Mouse (Mus musculus): ENCODE data around the gene Ggact.
A peak's percentile ranks its signal among the peaks of the same experiment; 100 is the strongest.

The Ggact gene

DNA sequence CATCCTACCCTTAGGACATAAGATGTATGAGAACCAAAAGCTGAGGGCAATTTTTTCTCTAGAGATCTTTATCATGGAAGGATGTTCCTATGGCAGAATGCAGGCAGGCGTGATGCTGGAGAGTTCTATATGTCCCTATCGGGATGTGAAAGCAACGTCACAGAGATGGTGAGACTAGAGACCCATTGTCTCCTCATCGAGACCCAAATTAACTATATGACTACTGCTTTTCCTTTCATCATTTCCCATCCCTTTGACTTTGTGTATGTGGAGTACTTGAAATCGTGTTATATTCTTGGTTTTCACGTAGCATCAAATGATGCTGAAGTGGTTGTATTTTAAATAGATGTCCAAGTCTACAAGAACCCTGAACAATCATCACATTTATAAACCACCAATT lies at the start of gene Ggact:
Gene Ggact, minus strand, starts transcription at position 101 of the 400 bp plus-strand sequence.
- no peak for DNase-seq (ENCODE audit: low read depth)

DNA sequence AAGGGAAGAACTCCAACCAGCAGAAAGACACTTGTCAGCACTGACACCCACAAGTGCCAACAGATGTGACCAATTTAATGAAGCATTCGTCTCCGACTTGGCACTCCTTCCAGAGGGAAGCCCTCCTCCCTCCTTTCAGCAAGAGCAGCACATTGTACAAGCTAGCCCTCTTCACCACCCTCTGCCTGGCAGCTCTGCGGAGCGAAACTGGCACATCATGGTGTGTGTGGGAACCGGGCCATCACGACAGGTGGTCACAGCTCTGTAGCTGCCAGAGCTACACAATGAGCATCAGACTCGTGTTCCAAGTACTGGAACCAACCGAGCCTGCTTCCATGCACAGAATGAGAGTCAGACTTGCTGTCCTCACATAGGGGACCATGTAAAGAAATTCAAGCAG lies 44.4 kb upstream of the Ggact start:
- DNase-seq (ENCODE audit: low read depth) = no peak

DNA sequence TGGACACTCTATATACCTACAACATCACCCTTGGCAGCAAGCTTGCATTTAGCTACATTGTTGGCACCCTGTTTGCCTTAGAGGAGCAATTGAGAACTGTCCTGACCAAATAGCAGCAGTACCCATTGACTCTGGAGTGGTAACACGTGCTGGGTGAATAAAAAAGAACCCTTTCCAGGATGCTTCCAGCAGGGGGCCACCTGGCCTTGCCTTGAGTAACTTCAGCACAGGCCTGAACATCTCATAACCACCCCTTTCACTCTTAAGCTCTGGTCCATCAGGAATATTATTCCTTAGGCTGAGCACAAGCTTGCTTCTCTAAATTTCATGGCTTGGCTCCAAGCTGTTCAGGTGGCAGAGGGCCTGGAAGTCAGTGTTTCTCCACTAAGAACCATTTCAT lies 39.8 kb upstream of the Ggact start:
- DNase-seq (ENCODE audit: low read depth) = peak; percentile 2

DNA sequence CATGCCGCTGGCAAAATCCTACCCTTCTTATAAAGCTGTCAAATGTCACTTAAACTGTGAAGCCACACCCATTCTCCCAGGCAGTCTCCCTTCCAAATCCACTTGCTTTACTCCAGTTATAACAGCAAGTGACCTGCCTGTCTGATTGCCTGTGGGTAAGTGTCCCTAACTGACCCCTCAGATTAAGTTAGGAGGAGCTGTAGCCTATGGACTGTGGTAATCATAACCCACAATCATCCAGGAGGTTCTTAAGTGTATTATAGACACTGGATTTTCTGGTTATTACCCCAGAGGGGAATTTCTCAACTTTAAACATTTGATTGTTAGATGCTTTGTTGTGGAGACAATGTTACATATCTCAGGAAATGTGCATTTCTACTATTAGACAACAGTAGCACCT lies 39.0 kb upstream of the Ggact start:
- no peak for DNase-seq (ENCODE audit: low read depth)

DNA sequence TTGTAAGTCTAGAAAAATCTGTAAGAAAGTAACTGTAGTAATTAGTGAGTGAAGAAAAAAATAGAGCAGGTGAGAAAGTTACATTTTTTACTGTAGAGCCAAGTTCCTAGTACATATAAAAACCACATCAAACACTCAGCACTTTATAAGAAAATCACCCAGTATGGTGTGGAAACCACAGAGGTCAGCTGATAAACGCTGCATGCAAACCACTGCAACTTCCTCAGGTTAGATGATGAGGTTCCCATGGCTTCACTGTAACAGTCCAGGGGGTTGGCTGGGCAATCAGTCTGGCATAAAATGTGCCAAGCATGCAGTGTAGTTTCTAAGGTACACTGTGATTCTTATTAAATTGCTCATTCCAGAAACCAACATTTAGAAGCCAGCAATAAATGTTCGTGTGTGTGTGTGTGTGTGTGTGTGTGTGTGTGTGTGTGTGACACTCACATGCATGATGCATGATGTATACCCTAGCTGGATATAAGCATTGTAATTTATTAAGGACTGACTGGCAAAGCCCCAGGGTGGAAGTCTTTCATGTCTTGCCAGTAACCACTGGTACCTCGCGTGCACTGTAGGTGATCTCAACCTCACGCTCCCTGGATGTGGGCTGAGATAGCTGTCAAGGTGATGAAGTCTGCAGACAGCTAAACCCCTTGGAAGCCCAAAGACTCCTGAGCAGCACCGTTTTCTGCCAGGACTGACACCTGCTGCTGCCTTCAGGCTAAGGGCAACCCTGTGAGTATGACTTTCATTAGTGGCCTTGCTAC lies 38.3 kb upstream of the Ggact start:
- no peak for DNase-seq (ENCODE audit: low read depth)

DNA sequence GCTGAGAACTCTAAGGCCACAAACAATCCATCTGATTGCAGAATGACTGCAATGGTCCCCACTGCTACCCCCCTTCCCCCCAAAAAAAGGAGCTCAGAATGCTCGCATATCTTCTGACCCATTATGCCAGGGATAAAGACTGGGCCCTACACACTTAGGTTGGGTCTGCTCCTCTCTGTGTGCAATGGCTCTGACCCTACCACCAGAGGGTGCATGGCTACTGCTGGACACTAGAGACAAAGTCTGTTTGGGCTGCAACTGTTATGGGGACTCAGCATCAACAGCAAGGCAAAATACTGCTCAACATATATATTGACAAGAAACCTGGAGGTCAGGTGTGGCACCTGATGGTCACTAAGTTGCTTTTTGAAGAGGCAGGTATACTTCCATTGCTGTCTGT lies 37.4 kb upstream of the Ggact start:
- DNase-seq (ENCODE audit: low read depth) = no peak

DNA sequence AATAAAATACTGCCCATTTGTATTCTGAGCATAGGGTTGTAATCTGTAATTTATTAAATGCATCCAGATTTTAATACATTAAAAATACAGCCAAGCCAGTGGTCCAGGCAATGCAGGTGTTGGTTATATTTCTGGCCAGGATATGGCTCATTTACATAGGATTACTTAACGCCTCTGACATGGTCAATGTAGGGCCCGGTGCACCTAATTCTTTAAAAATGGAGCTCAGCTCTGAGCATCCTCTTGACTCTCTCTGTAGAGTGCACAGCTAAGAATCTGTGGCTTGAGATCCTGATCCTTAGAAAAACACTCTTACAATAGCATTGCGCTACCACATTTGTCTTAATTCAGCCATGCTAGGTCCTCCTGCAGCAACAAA lies 29.9 kb upstream of the Ggact start:
- DNase-seq (ENCODE audit: low read depth) = no peak

DNA sequence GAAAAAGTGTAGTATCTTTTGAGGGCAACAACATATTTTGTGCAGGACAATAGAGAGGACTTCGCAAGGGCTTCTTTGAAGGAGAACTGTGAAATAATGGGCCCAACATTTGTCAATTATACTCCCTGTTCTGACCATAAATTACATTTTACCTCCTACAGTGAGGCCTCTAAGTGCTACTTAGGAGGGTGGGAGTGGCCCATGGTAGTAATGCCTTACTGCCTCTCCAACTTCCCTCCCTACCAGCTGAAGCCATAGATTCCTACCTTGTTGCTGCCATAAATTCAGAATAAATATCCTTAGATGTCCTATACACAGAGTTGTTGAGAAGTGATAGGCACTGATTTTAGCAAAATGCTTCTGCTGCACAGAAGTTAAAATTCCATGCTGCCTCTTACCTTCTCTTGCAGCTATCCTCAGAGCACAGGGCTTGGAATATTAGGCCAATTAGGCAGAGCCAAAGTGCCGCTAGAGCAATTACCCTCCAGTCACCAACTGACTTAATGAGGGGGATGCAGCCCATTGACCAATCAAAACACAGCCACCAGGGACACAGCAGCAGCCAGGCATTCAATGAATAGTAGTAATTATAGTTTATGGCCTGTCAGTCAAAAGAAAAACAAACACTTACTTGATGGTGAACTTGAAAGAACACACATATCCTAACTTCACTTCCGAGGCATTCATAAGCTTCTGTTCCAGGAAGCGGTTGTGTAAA lies 29.4 kb upstream of the Ggact start:
- DNase-seq (ENCODE audit: low read depth) = no peak

DNA sequence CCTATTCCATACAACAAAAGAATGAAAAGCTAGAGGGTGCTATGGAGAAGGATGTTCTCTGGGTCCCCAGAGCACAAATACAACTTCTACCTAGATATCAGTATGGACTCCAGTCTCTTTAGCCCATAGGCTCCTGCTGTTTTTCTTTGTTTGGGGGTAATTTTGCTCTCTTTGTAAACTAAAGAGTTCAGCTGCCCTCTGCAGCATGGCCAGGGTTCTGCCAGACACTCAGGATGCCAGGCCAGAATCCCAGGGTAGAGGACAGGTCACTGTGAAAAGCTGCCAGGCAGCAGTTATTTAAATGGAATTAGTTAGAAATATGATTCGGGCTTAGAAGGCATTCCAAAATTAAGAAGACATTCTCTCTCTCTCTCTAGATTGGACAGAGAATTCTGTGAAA lies 22.9 kb upstream of the Ggact start:
- DNase-seq (ENCODE audit: low read depth) = no peak

DNA sequence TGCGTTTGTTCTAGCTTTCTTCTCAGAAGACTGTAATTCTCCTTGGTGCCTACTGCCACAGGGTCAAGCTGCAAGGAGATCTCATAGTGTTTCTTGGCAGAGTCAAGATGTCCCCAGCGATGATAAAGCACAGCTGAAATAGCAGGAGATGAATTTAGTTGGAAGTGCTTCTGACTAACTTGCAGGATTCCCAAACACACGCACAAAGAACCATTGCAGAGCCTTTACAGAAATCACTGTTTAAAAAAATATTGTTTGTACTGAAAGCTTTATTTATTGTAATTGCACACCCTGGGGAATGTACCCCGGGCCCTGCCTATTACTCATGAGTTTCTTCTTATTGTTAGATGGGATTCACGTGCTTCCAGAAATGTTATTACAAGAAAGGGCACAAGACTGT lies 6.5 kb upstream of the Ggact start:
- DNase-seq (ENCODE audit: low read depth) = no peak

DNA sequence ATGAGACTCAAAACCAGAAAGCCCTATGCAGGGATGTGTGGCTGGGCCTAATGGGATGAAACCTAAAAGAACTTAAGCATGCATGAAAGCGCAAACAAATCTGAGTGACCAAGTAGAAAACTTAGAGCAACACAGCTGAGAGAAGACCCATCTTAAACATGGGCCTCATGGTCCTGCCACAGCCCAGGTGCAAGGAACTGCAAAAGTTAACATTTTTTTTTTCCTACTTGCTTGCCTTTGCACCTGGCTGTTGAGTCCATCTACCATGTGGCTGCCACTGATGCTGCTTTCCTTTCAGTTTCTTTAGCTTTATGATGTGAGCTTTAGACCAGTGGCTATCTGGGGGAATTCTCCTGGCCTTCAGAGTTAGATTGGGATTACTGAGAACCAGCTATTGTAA lies 4.1 kb upstream of the Ggact start:
- DNase-seq (ENCODE audit: low read depth) = no peak

DNA sequence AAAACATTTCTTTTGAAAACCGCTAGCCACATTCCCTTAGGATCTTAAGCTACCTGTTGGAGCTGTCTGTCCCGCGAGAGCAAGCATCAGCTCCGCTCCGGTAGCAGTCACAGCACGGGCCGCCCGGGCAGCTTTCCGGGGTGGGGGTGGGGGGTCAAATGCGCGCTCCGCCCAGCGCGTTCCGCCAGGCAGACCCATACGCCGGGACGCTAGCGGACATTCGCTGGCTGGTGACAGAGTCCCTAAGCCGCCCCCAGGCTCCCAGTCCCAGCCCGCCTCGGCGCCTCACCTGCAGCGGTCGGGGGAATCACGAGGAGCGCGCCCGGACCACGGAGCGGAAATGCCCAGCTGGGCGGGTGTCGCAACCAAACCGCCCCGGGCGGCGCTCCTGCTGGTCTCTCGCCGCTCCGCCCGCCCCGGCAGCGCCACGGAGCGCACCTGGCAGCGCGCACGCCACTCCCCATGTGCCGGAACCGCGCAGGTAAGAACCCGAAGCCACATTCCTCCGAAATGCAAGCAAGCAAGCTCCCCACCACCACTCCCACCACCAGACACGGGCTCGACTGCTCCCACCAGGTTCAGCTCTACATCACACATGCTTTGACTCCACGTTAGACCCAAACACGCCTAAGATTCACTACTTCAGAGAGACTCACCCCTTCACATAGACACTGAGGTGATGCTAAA lies 602 bp downstream of the Ggact start:
- peak; percentile 28 for DNase-seq (ENCODE audit: low read depth)

DNA sequence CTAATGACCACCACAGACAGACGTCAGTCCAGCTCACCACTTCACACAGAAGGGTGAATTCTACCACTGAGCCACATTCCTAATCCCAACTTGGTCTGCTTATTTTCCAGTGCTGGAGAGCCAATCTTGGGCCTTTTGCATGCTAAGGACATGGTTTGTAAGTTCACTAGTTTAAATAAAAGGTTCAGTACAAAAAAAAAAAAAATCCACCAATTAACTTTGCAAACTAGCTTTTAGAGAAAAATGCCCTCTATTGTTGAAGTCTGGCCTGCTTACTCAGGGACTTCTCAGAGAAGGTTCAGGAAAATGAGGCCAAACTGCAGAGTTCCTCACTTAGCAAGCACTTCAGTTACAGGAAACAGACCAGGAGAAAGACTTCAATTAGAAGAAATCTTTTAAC lies 1.4 kb downstream of the Ggact start:
- no peak for DNase-seq (ENCODE audit: low read depth)

DNA sequence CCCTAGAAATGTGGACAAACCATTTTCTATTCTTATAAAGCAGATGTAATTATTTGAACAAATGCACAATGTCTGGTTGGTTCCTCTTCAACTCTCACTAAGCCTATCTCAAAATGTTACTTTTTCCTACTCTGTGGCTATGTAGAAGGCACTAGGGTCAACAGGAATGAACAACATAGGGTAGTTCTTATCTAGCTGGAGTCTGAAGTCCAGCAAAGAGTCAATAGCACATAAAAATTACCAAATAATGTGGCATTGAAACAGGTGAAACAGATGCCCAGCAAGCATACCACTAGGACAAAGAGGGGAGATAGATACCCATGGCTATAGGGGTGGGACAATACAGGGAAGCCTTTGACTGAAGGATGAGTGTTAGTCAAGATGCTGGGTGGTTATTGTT lies 2.3 kb downstream of the Ggact start:
- DNase-seq (ENCODE audit: low read depth) = no peak

DNA sequence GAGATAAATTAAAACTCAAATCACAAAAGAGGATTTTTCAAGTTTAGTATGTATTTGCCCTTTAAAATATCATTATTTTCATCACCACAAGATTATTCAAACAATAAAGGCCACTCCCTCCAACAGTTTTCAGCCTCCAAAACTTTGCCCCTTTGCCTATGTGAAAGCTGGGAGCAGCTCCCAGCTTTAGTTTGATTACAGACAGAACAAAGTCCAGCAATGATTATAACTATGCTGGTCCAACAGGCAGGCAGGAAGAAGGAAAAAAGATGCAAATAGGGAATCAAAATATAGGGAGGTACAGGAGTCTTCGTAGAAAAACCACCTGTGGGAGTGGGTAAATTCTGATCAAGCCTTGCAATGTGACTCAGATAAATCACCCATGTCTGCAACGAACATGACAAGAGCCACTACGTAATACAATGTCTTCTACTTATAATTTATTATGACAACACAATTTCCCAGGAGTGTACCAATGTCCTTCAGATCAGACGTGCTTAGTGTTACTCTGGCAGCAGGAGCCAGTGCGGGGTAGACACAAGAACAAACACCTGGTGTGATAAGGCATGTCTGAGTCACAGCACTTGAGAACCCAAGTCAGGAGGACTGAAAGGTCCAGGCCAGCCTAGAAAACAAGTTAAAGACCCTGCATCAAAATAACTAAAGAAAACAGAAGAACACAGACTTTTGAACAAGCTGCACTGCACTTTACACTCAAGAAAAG lies 4.0 kb downstream of the Ggact start:
- no peak for DNase-seq (ENCODE audit: low read depth)

DNA sequence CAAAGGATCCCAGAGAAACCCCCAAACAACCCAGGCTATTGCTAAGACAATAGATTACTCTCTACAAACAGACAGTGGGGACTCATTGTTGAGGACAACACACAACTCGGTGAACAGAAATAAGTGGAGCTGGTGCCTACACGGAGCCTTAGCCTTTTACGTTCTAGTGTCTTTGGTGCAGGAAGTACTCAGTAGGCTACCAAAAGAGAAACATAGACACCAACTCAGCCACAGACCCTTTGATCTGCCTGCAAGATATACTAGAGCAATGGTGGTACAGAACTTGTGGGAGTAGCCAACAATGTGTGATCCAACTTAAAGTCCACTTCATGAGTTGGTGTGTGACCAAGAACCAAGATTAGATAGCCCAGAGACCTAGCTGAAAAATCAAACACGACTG lies 5.5 kb downstream of the Ggact start:
- DNase-seq (ENCODE audit: low read depth) = no peak

DNA sequence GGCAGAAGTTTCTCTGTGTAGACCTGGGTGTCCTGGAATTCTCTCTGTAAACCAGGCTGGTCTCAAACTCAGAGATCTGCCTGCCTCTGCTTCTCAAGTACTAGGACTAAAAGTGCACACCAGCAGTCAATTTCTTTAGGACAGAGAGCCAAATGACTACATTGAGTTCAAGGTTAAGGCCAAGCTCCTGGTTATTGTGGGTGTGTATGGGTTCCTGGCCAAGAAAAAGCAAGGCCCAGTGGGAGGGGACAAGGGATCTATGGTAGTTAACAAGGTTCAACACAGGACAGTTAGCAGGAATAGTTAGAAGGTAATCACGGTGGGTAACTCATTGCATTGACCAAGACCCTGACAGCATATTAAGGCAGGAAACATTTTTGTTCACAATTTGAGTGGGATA lies 8.6 kb downstream of the Ggact start:
- no peak for DNase-seq (ENCODE audit: low read depth)

DNA sequence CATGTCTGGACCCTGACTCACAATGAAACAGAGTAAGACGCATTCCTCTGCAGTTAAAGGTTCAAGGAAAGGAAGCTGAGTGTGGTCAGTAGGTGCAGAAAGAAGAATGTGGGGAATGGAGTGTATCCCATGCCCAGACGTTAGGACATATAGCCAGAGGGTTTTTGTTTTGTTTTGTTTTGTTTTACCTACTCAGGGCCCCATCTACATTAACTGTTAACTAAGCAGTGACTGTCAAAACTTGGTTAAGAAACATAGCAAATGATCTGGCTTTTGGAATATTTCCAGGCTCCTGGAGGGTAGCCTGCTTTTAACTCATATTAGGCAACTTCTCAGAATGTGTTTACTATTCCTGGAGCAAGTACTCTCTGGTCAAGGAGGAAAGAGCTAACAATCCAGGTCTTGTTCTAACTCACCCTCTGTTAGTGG lies 9.6 kb downstream of the Ggact start:
- DNase-seq (ENCODE audit: low read depth) = no peak

DNA sequence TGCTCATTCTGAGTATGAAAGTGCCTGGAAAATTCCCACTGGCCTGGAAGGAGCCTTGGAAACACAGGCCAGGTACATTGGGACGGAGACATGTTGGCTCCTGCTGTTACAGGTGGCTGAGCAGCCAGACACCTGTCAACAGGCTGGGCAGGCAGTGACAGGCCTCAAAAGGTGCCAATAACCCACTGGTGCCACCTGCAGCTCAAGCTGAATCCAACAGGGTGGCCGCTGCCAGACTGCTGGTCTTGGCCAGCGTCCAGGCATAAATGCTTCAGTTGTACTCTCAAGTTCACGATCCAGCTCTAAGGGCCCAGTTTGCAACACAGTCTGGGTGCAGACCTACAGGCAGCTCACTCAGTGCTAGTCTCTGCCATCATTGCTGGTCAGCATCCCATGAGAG lies 10.7 kb downstream of the Ggact start:
- DNase-seq (ENCODE audit: low read depth) = no peak

DNA sequence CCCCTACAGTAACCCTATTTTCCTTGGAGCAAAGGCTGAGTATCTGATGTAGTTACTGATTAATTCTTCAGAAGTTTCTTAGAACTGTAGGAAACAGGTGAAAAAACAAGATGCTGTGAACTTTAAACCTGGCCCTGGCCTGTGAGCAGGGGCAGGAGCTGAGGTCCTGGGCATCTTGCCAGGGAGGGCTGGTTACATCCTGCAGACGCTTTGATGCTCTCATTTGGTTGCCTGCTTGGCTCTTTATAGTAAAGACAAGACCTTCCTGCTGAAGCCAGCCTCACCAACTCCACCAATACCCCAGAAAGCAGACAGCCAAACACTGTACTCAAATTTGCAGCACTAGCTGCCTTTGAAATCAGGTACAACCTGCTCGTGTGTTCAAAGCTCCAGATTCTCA lies 11.4 kb downstream of the Ggact start:
- no peak for DNase-seq (ENCODE audit: low read depth)

DNA sequence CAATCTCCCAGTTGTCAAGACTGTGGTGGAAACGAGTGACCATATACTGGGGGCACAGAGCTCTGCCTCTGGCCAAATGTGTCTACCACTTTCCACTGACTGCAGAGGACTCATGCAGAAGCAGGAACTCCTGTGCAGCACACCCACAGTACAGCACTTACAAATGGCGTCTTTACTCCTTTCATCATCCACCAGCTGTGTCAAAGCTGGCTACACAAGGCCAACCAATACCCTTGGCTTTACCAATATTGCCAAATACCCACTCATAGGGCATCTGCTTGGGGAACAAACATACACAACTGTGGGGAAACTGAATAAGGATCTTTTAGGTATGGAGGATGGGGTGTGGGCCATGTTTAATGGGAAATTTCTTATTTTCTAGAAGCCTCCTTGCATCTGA lies 11.8 kb downstream of the Ggact start:
- no peak for DNase-seq (ENCODE audit: low read depth)

DNA sequence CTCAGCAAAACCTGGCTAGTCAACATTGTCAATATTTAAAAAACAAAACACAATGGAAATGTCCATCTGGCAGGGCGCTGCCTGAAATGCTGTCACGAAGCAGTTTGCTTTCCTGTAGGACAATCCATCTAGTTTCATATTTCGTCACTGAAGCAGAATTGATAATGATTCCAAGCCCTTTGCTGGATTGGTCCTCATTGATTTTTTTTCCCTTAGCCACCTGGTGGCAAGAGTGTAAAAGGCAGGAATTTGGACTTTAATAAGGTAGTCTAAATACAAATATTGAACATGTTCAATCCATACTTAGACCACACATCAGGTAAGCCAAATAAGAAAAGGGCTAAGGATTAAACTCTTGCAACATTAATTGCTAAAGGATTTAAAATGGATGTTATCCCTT lies 12.4 kb downstream of the Ggact start:
- no peak for DNase-seq (ENCODE audit: low read depth)

DNA sequence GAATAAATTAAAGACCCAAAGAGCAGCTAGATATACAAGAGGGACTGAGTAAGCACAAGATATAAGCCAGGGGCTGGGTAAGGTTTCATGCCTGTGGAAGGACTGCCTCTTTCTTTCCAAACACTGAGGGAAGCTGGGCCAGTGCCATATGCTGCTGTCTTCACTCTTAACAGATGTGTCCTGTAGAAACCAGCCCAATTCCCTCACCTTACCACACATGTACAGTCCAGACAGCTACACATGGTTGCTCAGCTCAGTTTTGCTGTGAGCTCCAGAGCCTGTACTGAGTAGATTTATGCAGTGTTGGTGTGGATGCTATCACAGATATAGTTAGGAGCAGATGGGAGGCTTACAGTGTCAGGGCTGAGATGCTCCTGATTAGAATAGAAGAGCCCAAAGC lies 12.9 kb downstream of the Ggact start:
- no peak for DNase-seq (ENCODE audit: low read depth)
